Mouse (Mus musculus): ENCODE data around the gene Nrxn1.

The Nrxn1 gene

GRCm38 (mm10) chr17:90654506-90654905, 438.4 kb downstream of the Nrxn1 start:
- DNase-seq = peak; percentile 31 to 37

GRCm38 (mm10) chr17:90653347-90653746, 439.5 kb downstream of the Nrxn1 start:
- peak; percentile 44 to 47 for DNase-seq

GRCm38 (mm10) chr17:90650279-90650678, 442.6 kb downstream of the Nrxn1 start:
- DNase-seq = no peak

- no peak for DNase-seq
Observed at GRCm38 (mm10) chr17:90638970-90639524, 453.8 kb downstream of the Nrxn1 start.

GRCm38 (mm10) chr17:90638183-90638727, 454.6 kb downstream of the Nrxn1 start:
- no peak for DNase-seq

GRCm38 (mm10) chr17:90631371-90631770, 461.5 kb downstream of the Nrxn1 start:
- no peak for DNase-seq

GRCm38 (mm10) chr17:90629851-90630250, 463.0 kb downstream of the Nrxn1 start:
- DNase-seq = peak; percentile 84 to 86

GRCm38 (mm10) chr17:90628469-90628868, 464.4 kb downstream of the Nrxn1 start:
- peak; percentile 50 to 70 for DNase-seq

GRCm38 (mm10) chr17:90628004-90628403, 464.9 kb downstream of the Nrxn1 start:
- DNase-seq = peak; percentile 29 to 53

- DNase-seq = peak; percentile 24 to 56
Observed at GRCm38 (mm10) chr17:90627395-90627794, 465.5 kb downstream of the Nrxn1 start.

- DNase-seq = no peak
Observed at GRCm38 (mm10) chr17:90624591-90625266, 468.1 kb downstream of the Nrxn1 start.

- no peak for DNase-seq
Observed at GRCm38 (mm10) chr17:90621828-90622227, 471.0 kb downstream of the Nrxn1 start.

- no peak for DNase-seq
Observed at GRCm38 (mm10) chr17:90615019-90615418, 477.9 kb downstream of the Nrxn1 start.

GRCm38 (mm10) chr17:90607427-90607806, 485.5 kb downstream of the Nrxn1 start:
- no peak for DNase-seq

GRCm38 (mm10) chr17:90606718-90607426, 486.0 kb downstream of the Nrxn1 start:
- peak; percentile 86 to 89 for DNase-seq

- DNase-seq = no peak
Observed at GRCm38 (mm10) chr17:90599570-90600524, 493.0 kb downstream of the Nrxn1 start.

- no peak for DNase-seq
Observed at GRCm38 (mm10) chr17:90594798-90595533, 497.9 kb downstream of the Nrxn1 start.

- DNase-seq = no peak
Observed at GRCm38 (mm10) chr17:90586891-90587290, 506.0 kb downstream of the Nrxn1 start.

- DNase-seq = peak; percentile 79 to 96
Observed at GRCm38 (mm10) chr17:90584666-90585195, 508.1 kb downstream of the Nrxn1 start.

GRCm38 (mm10) chr17:90583826-90584534, 508.9 kb downstream of the Nrxn1 start:
- peak; percentile 62 to 75 for DNase-seq

- DNase-seq = peak; percentile 15 to 35
Observed at GRCm38 (mm10) chr17:90583196-90583595, 509.7 kb downstream of the Nrxn1 start.

Measured in cerebellum, postnatal 10 days (tissue).